Mouse (Mus musculus) thymus, postnatal 10 days (tissue): Measurements from ENCODE around the gene Sept9.

ENCODE experiments used
- DNase-seq, 2 experiments: peaks; one replicate each; pipeline ENCODE4 v3.0.0; 2021; ENCODE audit warnings: low spot score in 2 of 2

Sept9 gene

GRCm38 (mm10) chr11:117265270-117265980, 66.0 kb downstream of the Sept9 start:
- peak; percentile 63 for DNase-seq

GRCm38 (mm10) chr11:117265981-117266905, 66.8 kb downstream of the Sept9 start:
- peak; percentile 75 to 83 for DNase-seq

DNA sequence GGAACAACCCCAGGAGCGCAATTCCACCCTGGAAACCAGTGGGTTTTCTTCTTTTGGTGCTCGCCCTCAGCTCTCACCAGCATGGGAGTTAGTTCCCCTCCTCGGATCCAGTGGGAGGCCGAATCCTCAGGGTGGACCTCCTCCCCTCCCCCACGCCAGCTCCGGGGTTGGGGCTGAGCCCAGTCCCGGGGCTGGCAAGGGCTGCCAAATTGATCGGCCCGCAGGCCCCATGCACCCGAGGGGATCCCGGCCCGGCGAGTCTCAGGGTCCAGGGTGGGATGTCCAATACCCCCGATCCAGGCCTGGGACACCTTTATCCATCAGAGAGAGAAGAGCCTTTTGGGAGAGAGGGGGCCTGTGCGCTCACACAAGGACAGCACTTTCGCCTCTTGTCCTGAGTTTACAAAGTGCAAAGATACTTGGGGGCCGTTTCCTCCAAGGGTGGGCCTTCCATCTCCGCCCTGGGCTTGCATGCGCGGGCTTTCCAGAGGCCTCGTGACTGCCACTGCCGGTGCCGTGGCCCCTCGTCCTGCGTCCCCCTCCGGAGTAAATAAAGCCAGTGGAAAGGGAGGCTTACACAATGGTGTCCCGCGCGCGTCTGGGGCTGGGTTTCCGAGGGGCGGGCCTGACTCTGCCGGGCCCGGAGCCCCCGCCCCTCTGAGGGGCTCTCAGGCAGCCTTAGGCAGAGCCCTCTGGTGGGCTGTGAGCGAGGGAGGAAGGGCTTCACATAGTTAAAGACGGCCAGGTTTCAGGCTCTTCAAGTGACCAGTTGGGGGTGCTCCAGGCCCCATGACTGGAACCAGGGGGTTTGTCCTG, 67.7 kb downstream of the Sept9 start:
- peak; percentile 76 to 79 for DNase-seq

GRCm38 (mm10) chr11:117267828-117268227, 68.4 kb downstream of the Sept9 start:
- no peak for DNase-seq

- no peak for DNase-seq
These were observed 69.0 kb downstream of the Sept9 start for GRCm38 (mm10) chr11:117268304-117268956.

- no peak for DNase-seq
These were observed 69.7 kb downstream of the Sept9 start for GRCm38 (mm10) chr11:117269053-117269702.

DNA sequence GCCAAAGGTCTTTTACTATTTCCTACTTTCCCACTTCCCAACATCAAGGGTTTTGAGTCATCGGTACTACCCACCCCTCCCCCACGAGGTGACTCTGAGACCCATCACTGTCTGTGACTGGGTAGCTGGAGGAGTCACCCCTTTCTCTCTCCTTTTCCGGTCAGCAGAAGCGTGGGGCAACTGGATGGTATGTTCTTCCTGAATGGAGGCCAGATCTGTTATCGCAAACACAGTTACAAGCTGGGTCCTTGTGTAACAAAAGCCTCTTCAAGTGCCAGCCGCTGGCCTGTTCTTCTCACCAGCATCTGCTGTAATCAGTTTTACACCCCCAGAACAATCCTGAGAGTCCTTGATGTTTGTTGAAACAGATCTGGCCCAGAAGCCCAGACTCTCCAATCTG, 70.5 kb downstream of the Sept9 start:
- DNase-seq, result no peak

- peak; percentile 53 to 54 for DNase-seq
These were observed 75.5 kb downstream of the Sept9 start for GRCm38 (mm10) chr11:117274973-117275372.

- no peak for DNase-seq
These were observed 76.5 kb downstream of the Sept9 start for GRCm38 (mm10) chr11:117275999-117276398.

GRCm38 (mm10) chr11:117276946-117277345, 77.5 kb downstream of the Sept9 start:
- DNase-seq, result no peak

- DNase-seq, result no peak
These were observed 78.7 kb downstream of the Sept9 start for GRCm38 (mm10) chr11:117278113-117278512.

DNA sequence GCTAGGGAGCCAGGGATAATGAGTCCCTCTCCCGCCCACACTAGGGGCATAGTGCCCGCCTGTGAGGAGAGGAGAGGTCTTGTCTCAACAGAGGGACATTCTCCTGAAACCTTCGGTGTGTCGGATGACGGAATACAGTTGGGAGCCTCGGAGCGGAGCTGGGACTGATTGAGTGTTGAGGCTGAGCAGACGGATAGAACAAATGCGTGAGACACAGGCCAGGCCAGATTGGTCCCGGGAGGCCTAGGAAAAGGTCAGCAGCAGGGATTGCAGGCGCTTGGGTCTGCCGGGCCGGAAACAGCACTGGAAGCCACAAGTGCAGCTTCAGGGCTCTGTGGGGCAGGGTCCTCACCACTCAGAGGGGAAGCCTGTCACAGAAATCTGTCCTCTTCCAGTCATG, 79.1 kb downstream of the Sept9 start:
- no peak for DNase-seq

DNA sequence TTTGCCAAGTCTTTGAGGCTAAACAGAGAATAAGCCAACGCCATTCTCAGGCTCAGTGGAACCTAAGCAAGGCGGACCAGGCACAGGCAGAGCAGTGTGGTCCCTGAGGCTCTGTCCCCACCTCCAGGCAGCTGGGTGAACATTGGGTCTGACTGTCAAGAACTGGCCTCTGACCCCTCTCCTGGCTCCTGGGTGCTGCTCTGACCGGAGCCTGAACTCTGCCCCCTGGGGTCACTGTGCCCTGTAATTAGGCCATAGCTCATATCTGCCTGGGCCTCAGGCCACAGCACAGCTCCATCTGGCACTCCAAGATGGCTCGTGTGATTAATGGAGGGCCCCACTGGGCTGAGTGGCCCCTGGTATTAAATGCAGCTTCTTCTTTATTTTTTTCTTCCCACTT, 80.5 kb downstream of the Sept9 start:
- no peak for DNase-seq

DNA sequence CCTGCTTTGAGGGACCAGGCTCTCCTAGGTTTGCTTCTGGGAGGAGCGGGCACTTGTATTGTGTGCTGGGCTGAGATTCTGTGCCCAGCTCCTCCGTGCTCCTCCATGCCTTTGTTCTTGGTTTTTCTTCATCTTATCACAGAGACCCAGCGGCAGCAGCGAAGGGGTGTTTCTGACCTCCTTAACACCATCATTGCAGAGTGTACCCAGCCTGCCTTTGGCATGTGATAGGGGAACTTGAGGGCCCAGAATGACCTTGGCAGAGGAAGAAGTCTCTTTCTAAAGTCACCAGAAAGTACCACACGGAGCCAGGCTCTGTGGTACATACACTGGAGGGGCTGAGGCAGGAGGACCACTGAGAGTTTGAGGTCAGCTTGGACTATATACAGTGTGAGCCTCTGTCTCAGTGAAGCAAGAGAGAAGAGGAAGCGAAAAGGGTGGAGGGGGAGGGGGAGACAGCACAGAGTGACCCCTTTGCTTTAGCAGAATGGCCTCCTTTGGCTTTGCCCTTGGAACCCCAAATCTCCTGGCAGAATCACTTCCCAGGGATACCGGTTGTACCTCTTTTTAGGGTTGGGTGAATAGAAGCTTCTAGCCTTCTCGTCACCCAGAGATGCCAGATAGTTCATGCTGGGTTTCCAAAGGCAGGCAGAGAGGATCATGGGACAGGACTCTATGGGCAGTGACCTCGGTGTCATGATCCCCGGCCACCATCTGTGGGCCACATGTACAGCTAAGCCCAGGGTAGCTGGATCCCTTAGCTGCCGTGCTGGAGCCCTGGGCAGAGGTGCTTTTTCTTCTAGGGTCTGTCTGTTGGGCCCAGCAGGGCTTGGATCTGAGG, 83.8 kb downstream of the Sept9 start:
- no peak for DNase-seq

DNA sequence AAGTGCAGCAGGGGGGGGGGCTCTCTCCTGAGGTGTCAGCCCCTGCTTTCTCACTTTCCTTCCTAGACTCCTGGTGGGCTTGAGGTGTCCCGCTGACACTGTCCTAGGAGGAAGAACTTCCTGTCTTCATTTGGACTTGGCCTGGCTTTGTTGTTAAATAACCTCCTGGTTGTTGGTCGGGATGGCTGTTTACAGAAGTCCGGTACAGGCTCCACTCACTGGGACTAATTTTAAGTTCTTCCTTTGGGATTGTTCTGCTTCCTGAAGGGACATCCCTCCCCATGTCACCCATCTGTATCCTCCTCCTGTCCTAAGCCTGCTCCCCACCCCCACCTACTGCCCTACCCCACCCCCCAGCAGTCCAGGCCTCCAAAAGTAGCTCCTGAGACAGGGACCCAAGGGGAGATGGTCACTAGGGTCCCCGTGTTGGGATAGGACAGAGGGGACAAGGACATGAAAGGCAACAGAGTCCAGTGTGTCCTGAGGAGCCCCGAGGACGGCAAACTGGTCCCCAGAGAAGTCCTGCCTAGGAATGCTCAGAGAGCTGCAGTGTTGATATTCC, 84.5 kb downstream of the Sept9 start:
- no peak for DNase-seq

DNA sequence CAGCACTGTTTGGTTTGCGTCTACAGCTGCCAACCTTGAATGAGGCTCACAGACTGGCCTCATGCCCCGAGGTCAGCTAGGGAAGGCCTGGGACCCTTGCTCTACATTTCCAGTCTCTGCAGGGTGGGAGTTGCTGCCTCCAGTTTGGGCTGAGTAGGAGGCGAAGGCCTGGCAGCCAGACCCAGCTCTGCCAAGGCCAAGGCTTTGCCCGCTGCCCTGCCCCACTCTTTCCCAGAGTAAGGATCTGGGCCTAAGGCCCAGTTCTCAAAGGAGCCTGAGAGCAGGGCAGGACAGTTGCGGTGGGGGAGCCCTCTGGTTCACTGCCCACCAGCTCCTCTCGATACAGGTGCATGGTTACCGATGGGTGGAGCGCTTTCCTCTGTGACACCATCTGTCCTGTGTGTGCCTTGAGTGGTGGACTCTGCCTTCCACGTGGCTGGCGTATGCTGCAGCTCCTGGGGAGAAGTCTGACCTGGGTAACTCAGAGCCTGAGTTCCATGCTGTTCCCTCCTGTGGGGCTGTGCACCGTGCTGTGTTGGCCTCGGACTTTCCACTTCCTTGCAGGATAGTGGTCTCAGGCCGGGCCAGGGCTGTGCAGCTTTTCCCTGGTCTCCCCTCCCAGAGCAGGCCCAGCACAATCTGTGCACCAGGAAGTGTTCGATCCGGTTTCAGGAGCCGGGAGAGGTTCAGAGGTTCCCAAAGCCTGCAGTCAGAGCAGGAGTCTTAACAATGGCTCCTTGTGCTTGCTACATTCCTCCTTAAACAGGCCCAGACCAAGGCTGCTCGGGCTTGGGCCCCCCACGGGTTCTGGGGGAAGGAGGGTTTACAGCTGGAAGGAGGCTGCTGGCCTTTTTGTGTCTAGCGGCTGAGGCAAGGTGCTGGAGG, 85.5 kb downstream of the Sept9 start:
- no peak for DNase-seq

DNA sequence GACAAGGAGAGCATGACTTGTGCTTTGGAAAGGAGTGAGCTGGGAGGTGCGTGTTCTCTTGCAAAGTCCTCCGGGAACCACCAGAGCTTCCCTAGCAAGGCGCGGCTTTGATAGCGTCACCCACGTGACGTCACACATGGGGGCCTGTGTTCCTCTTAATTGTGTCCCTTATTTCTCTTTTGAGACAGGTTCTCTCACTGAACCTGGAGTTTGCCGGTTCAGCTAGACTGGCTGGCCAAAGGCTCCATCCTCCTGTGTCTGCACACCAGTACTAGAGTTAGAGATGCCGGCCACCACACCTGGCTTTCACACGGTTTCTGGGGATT, 86.1 kb downstream of the Sept9 start:
- DNase-seq, result no peak

DNA sequence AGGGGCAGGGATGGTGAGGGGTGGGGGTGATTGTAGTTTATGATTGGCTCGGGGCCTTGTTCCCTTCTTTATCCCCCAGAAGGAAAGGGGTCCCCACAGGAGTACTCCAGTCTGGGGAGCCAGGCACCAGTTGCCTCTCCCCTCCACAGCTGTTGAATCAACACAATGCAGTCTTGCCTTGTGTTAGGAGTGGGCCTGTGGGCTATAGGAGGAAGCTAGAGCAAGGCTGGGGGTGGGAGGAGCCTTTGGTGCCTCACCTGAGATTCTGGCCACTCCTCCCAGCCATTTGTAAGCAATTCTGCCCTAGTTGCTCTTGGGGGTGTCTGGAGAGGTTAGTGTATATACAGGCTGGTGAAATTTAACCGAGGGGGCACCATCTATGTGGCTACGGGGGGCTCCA, 88.3 kb downstream of the Sept9 start:
- no peak for DNase-seq

DNA sequence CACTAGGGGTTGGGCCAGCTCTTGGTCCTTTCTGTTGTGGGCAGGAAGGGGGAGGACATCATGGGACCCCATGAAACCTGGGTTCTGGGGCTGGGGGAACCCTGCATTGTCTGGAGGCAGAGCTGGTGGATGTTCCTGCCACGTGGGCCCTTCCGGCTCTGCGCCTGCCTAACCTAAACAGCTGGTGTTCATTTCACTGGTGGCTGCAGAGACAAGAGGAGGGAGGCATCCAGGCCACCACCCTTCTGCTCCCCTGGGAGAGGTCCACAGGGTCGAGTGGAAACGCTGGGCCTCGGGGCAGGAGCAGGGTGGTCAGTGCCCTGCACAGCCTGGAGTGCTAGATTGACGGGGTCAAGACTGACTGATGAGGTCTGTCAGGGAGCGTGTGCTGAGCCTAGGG, 89.3 kb downstream of the Sept9 start:
- DNase-seq, result no peak
